Mouse (Mus musculus): ENCODE measurements around the gene Sapcd1. TPM values are rescaled to one million over a fixed set of nuclear protein-coding genes. Genes with fewer than 3 reads are reported as not detected.

Gene Sapcd1
- total and polyA plus RNA-seq, 3 experiments = 94.1 to 142 (median 105) TPM

DNA sequence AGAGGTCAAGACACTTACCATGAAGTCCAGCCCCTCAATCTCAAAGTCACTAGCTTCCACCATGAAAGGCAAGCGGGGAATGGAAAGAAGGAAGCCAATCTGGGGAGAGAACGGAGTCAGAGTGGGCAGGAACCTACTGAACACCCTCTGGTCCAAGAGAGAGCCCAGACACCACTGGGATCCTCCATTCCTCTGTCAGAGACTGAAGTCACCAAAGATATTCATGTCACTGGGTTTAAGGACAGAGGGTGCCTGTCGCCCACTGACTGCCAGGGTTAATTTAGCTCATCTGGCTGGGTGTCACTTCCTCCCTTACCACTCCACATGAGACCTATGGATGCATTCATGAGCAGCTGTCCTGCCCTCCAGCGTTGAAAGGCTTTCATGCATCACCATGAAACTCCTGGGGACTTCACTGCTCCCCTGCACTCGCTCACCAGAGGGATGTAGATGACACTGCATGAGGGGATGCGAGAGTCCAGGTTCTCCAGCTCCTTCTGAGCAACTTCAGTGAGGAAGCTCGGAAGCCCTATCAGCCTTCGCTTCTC, 4.6 kb upstream of the Sapcd1 start:
- Histone ChIP-seq H3K36me3 (replicated peaks in 1 of 2; ENCODE audit: control insufficient read depth in 1 of 2, insufficient read depth in 1 of 2, low read length in 1 of 2) (peaks cover 0 to 26% of the 10 kb centered on the region in 2 experiments), H3K9ac (ENCODE audit: insufficient read depth, low read depth) (no peak overlapping the region), H3K4me3 (replicated peaks in 1 of 3; ENCODE audit: low read depth in 2 of 3, low read length in 2 of 3, poor library complexity in 1 of 3) (no peak overlapping the region), H3K27ac (ENCODE audit: insufficient read depth, low read depth) (no peak overlapping the region), H3K4me2 (ENCODE audit: insufficient read depth, low read depth, poor library complexity, severe bottlenecking) (no peak overlapping the region), H3K9me3 (replicated peaks; ENCODE audit: low read length) (no peaks in the 10 kb centered on the region), H3K4me1 (ENCODE audit: control insufficient read depth in 1 of 2, insufficient read depth in 2 of 2) (peaks cover 10 to 49% of the 10 kb centered on the region in 2 experiments), H3K27me3 (replicated peaks) (no peaks in the 10 kb centered on the region), H3K79me2 (replicated peaks; ENCODE audit: control insufficient read depth, extremely low read depth, insufficient read depth, poor library complexity, severe bottlenecking) (no peaks in the 10 kb centered on the region)
- TF ChIP-seq RAD21 (IDR thresholded peaks at IDR 0.05; ENCODE audit: low read depth, low read length) (peak; percentile 10), SIN3A (IDR thresholded peaks at IDR 0.05; ENCODE audit: low read length) (no peak), CTCF (conservative IDR thresholded peaks at IDR 0.05 in 1 of 2, IDR thresholded peaks at IDR 0.05 in 1 of 2; ENCODE audit: low read depth in 2 of 2, low read length in 2 of 2) (peak in 1 of 2 experiments; percentile 40; a peak in 2 of 4 replicates), SMC3 (IDR thresholded peaks at IDR 0.05; ENCODE audit: low read depth, low read length) (peak; percentile 27; the same call in 1 of the 2 replicates)
- in situ Hi-C loops (cut with MboI; ENCODE audit: low pct_ligation_motif_present, low pct_unique_long_range_greater_than_20kb, low sequenced_read_pairs) = no loop called here
- dilution Hi-C loops (cut with MboI; ENCODE audit: extremely low pct_ligation_motif_present, extremely low pct_unique_long_range_greater_than_20kb, low sequenced_read_pairs) = no loop called here
- peak; percentile 40 for DNase-seq (ENCODE audit: extremely low read depth)

DNA sequence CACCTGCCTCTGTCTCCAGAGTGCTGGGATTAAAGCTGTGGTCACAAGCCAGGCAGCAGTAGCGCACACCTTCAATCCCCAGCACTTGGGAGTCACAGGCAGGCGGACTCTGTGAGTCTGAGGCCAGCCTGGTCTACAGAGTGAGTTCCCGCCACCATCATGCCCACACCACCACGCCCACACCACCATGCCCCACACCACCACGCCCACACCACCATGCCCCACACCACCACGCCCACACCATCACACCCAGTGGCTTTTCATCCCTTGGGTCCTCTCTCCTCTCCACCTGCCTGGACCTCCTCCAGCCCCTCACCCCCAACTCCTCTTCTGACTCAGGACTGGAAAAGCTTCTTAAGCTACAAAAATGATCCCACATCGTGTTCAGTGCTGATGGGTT, 4.1 kb upstream of the Sapcd1 start:
- Histone ChIP-seq H3K79me2 (replicated peaks; ENCODE audit: control insufficient read depth, extremely low read depth, insufficient read depth, poor library complexity, severe bottlenecking) (no peaks in the 10 kb centered on the region; the same call in 1 of the 2 replicates), H3K4me1 (ENCODE audit: control insufficient read depth in 1 of 2, insufficient read depth in 2 of 2) (peaks cover 10 to 49% of the 10 kb centered on the region in 2 experiments), H3K27ac (ENCODE audit: insufficient read depth, low read depth) (no peak overlapping the region), H3K4me3 (replicated peaks in 1 of 3; ENCODE audit: low read depth in 2 of 3, low read length in 2 of 3, poor library complexity in 1 of 3) (no peak overlapping the region), H3K9me3 (replicated peaks; ENCODE audit: low read length) (no peaks in the 10 kb centered on the region), H3K36me3 (replicated peaks in 1 of 2; ENCODE audit: control insufficient read depth in 1 of 2, insufficient read depth in 1 of 2, low read length in 1 of 2) (peaks cover 0 to 26% of the 10 kb centered on the region in 2 experiments), H3K4me2 (ENCODE audit: insufficient read depth, low read depth, poor library complexity, severe bottlenecking) (no peak overlapping the region), H3K9ac (ENCODE audit: insufficient read depth, low read depth) (no peak overlapping the region), H3K27me3 (replicated peaks) (no peaks in the 10 kb centered on the region)
- TF ChIP-seq E2F4 (IDR thresholded peaks at IDR 0.05; ENCODE audit: insufficient replicate concordance, low read depth, low read length) (no peak), EP300 (IDR thresholded peaks at IDR 0.05; ENCODE audit: low read length) (no peak), RAD21 (IDR thresholded peaks at IDR 0.05; ENCODE audit: low read depth, low read length) (no peak), USF1 (IDR thresholded peaks at IDR 0.05; ENCODE audit: low read depth, low read length) (no peak), ZNF384 (IDR thresholded peaks at IDR 0.05; ENCODE audit: low read depth, low read length) (no peak), CHD2 (IDR thresholded peaks at IDR 0.05; ENCODE audit: low read length) (no peak), USF2 (conservative IDR thresholded peaks at IDR 0.05; ENCODE audit: low read depth, low read length) (no peak), UBTF (IDR thresholded peaks at IDR 0.05; ENCODE audit: low read depth, low read length) (no peak), MEF2A (IDR thresholded peaks at IDR 0.05; ENCODE audit: borderline replicate concordance, low read depth, low read length) (no peak), TBP (conservative IDR thresholded peaks at IDR 0.05; ENCODE audit: low read depth, low read length) (no peak), MXI1 (IDR thresholded peaks at IDR 0.05; ENCODE audit: low read depth, low read length) (no peak), NRF1 (IDR thresholded peaks at IDR 0.05; ENCODE audit: low read depth, low read length) (no peak), SMC3 (IDR thresholded peaks at IDR 0.05; ENCODE audit: low read depth, low read length) (no peak), MAFK (IDR thresholded peaks at IDR 0.05; ENCODE audit: insufficient replicate concordance, low read length) (no peak), POLR2AphosphoS2 (IDR thresholded peaks at IDR 0.05; ENCODE audit: low read depth, low read length) (no peak), PAX5 (IDR thresholded peaks at IDR 0.05; ENCODE audit: low read length) (no peak), NELFE (IDR thresholded peaks at IDR 0.05; ENCODE audit: low read depth, low read length) (no peak), ZC3H11A (IDR thresholded peaks at IDR 0.05; ENCODE audit: low read depth, low read length) (no peak), HCFC1 (IDR thresholded peaks at IDR 0.05; ENCODE audit: low read depth, low read length) (no peak)
- in situ Hi-C loops (cut with MboI; ENCODE audit: low pct_ligation_motif_present, low pct_unique_long_range_greater_than_20kb, low sequenced_read_pairs) (no loop called here), dilution Hi-C loops (cut with MboI; ENCODE audit: extremely low pct_ligation_motif_present, extremely low pct_unique_long_range_greater_than_20kb, low sequenced_read_pairs) (no loop called here)
- DNase-seq (ENCODE audit: extremely low read depth) = no peak
